Mouse (Mus musculus): Measurements from ENCODE around the gene Cemip2.

The Cemip2 gene

GRCm38 (mm10) chr19:21778147-21778917 is at the start of gene Cemip2:
Gene Cemip2, plus strand, starts transcription at chr19:21778342.
- DNase-seq, result peak; percentile 100

GRCm38 (mm10) chr19:21728342-21728741 is 49.8 kb upstream of the Cemip2 start:
- no peak for DNase-seq

GRCm38 (mm10) chr19:21731887-21732286 is 46.3 kb upstream of the Cemip2 start:
- no peak for DNase-seq

GRCm38 (mm10) chr19:21733176-21733575 is 45.0 kb upstream of the Cemip2 start:
- no peak for DNase-seq

GRCm38 (mm10) chr19:21734112-21734511 is 44.0 kb upstream of the Cemip2 start:
- peak; percentile 63 for DNase-seq

- peak; percentile 64 for DNase-seq
Observed at GRCm38 (mm10) chr19:21737446-21737845, 40.7 kb upstream of the Cemip2 start.

GRCm38 (mm10) chr19:21737881-21738590 is 40.1 kb upstream of the Cemip2 start:
- peak; percentile 74 for DNase-seq

GRCm38 (mm10) chr19:21738591-21739280 is 39.4 kb upstream of the Cemip2 start:
- DNase-seq, result peak; percentile 18

GRCm38 (mm10) chr19:21742138-21742537 is 36.0 kb upstream of the Cemip2 start:
- DNase-seq, result peak; percentile 18

- DNase-seq, result no peak
Observed at GRCm38 (mm10) chr19:21745586-21745985, 32.6 kb upstream of the Cemip2 start.

GRCm38 (mm10) chr19:21747356-21747755 is 30.8 kb upstream of the Cemip2 start:
- peak; percentile 81 for DNase-seq

GRCm38 (mm10) chr19:21750154-21750553 is 28.0 kb upstream of the Cemip2 start:
- DNase-seq, result no peak

- DNase-seq, result no peak
Observed at GRCm38 (mm10) chr19:21761676-21762075, 16.5 kb upstream of the Cemip2 start.

- no peak for DNase-seq
Observed at GRCm38 (mm10) chr19:21764013-21764412, 14.1 kb upstream of the Cemip2 start.

GRCm38 (mm10) chr19:21764738-21765137 is 13.4 kb upstream of the Cemip2 start:
- no peak for DNase-seq

GRCm38 (mm10) chr19:21767500-21768045 is 10.6 kb upstream of the Cemip2 start:
- no peak for DNase-seq

GRCm38 (mm10) chr19:21769796-21770195 is 8.3 kb upstream of the Cemip2 start:
- DNase-seq, result no peak

GRCm38 (mm10) chr19:21771586-21771985 is 6.6 kb upstream of the Cemip2 start:
- no peak for DNase-seq

GRCm38 (mm10) chr19:21773621-21774020 is 4.5 kb upstream of the Cemip2 start:
- DNase-seq, result no peak

GRCm38 (mm10) chr19:21775629-21776028 is 2.5 kb upstream of the Cemip2 start:
- no peak for DNase-seq

GRCm38 (mm10) chr19:21776671-21777070 is 1.5 kb upstream of the Cemip2 start:
- DNase-seq, result no peak

GRCm38 (mm10) chr19:21777171-21777731 is 891 bp upstream of the Cemip2 start:
- DNase-seq, result peak; percentile 62

GRCm38 (mm10) chr19:21779106-21779505 is 964 bp downstream of the Cemip2 start:
- DNase-seq, result peak; percentile 42

Measured in kidney, postnatal 10 days (tissue).